Mouse (Mus musculus): ENCODE results near the gene Parp3.

Parp3 gene

DNA sequence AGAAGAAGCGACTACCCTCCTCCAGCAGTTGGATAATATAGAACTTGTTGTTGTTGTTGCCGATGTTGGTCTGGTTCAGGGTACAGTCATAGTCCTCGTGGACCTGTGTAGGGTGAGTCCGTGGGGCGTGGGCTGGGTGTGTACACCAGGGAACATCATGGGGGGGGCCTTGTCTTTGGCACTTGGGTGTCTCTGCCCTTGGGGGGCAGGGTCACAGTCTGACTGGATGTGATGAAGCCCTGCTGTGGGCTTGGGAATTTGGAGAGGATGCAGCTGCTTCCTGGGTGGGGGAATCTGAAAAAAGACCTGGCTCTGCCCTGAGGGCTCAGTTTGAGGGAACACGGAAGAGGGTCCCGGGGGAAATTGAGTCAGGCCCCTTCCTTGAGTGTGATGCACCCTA lies 1.7 kb downstream of the Parp3 start:
- ATAC-seq (ENCODE audit: low TSS enrichment), result no peak

DNA sequence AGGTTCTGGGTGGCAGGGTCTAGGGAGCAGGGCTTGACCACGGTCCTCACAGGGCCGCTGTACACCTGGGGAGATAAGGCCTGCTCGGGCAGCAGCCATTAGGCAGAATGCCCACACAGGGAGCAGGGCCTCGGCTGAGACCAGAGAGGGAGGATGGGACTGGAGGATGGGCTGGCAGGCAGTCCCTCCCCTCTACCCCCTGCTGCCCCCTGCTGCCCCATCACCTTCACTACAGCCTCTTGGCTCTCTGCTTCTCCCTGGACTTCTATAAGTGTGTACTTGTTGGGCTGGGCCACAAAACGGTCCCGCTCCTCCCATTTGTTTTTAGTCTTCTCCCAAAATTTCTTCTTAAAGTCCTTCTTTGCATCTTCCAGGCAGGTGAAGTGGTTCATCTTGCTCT lies 2.3 kb downstream of the Parp3 start:
- no peak for ATAC-seq (ENCODE audit: low TSS enrichment)

DNA sequence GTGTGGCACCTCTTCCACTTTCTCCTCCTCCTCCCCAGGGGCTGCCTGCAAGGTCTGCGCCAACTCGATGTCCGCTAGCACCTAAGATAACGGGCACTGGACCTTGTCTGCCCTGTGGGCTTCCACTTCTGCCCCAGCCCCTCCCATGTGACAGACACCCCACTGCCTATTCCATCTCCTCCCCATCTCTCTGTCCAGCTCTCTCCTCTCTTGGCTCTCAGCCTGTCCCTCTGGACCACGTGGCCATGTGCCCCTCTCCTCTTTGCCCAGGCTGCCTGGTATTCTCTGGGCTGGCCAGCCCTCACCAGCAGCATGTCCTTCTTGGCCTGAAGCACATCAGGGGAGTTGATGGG lies 3.0 kb downstream of the Parp3 start:
- ATAC-seq (ENCODE audit: low TSS enrichment), result no peak

DNA sequence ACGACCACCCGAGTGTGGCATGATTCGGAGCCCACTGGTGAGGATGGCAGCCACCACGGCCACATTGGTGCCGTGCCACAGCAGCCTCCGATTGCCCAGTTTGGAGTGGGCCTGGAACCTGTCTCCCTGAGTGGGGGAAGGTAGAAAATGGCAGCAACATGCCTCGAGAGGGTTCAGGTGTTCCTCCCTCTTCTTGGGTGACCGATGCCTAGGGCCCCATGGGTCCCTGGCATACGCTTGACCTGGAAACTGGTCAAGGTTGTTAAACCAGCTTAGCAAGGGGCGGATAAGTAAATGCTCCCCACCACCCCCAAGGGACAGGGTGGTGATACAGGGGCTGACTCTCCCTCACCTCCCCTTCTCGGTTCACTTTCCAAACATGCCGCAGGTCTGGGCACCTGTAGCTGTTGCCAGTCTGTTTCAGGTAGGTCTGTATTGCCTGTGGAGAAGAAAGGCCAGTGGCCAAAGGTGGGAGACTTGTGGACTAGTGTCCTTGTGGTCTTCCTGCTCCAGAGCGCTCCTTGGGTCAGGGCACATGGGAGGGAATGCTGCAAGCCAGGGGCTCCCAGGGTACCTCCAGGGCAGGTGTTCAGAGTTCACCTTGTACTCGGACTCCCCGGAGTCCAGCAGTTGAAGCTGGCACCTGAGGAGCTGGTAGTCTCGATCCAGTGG lies 3.5 kb downstream of the Parp3 start:
- ATAC-seq (ENCODE audit: low TSS enrichment), result no peak

DNA sequence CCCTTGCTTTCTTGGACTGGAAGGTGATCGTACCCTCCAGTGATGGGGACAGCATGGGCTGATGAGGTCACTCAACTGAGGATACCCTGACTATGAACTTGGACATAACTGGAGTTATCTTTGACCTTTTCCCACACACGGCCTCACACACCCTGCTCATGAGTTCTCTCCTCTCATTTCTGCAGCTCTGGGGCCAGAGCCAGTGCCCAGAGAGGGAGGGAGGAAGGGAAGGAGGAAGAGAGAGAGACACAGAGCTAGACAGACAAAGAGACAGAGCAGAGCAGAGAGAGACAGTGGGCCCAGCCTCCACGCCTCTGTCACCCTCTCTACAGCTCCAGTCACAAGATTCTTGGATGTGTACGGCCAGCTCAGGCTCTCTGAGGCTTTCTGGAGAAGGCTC lies 4.4 kb downstream of the Parp3 start:
- ATAC-seq (ENCODE audit: low TSS enrichment), result no peak

DNA sequence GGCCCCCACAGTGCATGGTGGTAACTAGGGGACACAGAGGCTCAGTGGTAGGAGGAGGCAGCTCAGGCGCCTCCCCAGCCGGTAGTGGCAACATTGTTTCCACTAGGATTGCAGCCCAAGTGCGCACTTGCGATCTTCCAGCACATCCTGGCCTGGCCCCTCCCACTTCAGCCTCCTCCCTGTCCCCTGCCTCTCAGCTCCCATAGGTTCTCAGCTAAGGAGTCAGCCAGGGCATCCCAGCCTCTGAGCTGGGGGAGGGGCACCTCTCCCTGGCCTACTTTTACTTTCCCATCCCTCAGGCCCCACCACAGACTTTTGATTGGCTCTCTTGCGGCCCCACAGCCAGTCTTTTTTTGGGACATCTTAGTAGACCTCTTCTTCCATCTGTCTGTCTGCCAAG lies 4.9 kb downstream of the Parp3 start:
- ATAC-seq (ENCODE audit: low TSS enrichment), result peak; percentile 8; the same call in 1 of the 2 replicates

GRCm38 (mm10) chr9:106470991-106471750 lies 5.6 kb downstream of the Parp3 start:
- ATAC-seq (ENCODE audit: low TSS enrichment), result peak; percentile 29; the same call in 1 of the 2 replicates

- no peak for ATAC-seq (ENCODE audit: low TSS enrichment)
Measured at GRCm38 (mm10) chr9:106469776-106470175, 7.0 kb downstream of the Parp3 start.

GRCm38 (mm10) chr9:106469317-106469716 lies 7.4 kb downstream of the Parp3 start:
- ATAC-seq (ENCODE audit: low TSS enrichment), result no peak

GRCm38 (mm10) chr9:106467746-106468145 lies 9.0 kb downstream of the Parp3 start:
- ATAC-seq (ENCODE audit: low TSS enrichment), result no peak

GRCm38 (mm10) chr9:106466721-106467120 lies 10.0 kb downstream of the Parp3 start:
- no peak for ATAC-seq (ENCODE audit: low TSS enrichment)

- peak; percentile 43; the same call in 1 of the 2 replicates for ATAC-seq (ENCODE audit: low TSS enrichment)
Measured at GRCm38 (mm10) chr9:106465571-106466200, 11.1 kb downstream of the Parp3 start, which contains the start of gene Gpr62. Gene Gpr62, minus strand, starts transcription at chr9:106465938.

- peak; percentile 83 for ATAC-seq (ENCODE audit: low TSS enrichment)
Measured at GRCm38 (mm10) chr9:106464751-106465541, 11.8 kb downstream of the Parp3 start.

GRCm38 (mm10) chr9:106463122-106464063 lies 13.4 kb downstream of the Parp3 start:
- ATAC-seq (ENCODE audit: low TSS enrichment), result no peak

- ATAC-seq (ENCODE audit: low TSS enrichment), result no peak
Measured at GRCm38 (mm10) chr9:106462430-106462800, 14.3 kb downstream of the Parp3 start.

DNA sequence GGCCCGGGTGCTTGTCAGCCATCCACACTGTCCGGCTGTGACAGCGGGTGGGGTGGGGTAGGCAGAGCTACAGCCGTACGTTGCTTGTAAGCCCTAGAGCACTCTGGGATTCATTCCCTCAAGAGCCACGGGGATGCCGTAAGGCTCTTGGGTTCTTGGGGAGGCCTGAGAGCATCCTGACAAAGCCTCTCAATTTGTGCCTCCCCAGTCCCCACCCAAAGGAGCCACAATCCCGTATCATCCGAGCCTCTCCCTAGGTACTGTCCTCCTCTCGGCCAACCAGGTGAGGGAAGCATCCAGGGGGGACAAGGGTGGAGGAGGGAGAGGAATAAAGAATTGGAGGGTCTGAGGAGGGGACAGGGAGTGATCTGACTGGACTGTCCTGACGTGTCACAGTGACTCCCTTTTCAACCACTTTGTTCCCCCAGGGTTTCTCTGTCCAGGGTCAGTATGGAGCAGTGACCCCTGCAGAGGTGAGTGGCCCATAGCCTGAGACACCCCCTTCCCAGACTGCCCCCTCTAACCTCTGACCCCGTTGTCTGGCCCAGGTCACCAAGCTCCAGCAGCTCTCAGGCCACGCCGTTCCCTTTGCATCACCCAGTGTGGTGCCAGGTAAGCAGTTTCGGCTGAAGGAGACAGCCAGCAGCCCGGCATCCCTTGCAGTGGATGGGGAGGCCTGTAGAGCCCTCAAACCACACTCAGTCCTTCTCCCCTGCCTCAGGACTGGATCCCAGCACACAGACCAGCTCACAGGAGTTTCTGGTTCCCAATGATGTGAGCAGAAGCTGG lies 14.9 kb downstream of the Parp3 start:
- ATAC-seq (ENCODE audit: low TSS enrichment), result no peak

DNA sequence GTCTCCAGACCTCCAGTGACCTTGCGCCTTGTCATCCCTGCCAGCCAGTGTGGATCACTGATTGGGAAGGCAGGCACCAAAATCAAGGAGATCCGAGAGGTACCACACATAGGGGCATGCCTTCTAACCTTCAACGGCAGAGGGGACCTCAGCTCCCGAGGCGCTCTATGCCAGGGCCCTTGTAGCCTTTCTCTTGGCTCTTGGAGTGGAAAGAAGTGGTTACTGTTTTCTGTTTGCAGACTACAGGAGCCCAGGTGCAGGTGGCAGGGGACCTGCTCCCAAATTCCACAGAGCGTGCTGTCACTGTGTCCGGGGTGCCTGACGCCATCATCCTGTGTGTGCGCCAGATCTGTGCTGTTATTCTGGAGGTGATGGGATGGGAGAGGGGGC lies 15.7 kb downstream of the Parp3 start:
- no peak for ATAC-seq (ENCODE audit: low TSS enrichment)

- ATAC-seq (ENCODE audit: low TSS enrichment), result no peak
Measured at GRCm38 (mm10) chr9:106460401-106461025, 16.2 kb downstream of the Parp3 start.

- no peak for ATAC-seq (ENCODE audit: low TSS enrichment)
Measured at GRCm38 (mm10) chr9:106459946-106460345, 16.8 kb downstream of the Parp3 start.

- ATAC-seq (ENCODE audit: low TSS enrichment), result no peak
Measured at GRCm38 (mm10) chr9:106457920-106458319, 18.8 kb downstream of the Parp3 start.

Data from frontal cortex, adult (tissue).